22 mouse cellular contexts compared by ENCODE assay signal in the genomic region with DNA sequence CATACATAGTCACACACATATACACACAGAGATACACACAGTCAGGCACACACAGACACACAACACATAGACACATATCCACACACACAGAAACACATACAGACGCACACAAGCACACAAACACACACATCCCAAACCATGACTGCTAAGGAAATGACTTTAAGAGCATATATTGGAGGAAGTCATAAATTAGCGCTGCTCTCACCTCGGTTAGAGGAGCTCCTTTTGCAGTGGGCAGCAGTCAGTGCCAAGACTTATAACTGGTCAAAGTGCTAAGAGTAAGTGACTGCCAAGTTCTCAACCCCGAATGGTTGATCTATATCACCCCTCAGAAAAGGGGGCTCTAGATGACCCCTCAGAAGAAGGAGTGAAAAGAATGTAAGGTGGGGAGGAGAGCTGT. TPM values are rescaled to one million over a fixed set of nuclear protein-coding genes. Genes with fewer than 3 reads are reported as not detected.
DNase-seq lines count a peak whose midpoint lies in the region; ATAC-seq and TF ChIP-seq lines count a peak whose summit lies in the region.
"Had no signal": no experiment of that assay in that cellular context is flagged by ENCODE, and none has a peak within 500 bp of the region (broad histone marks: within the 10 kb centered on the region; RNA-seq: fewer than 3 reads in every experiment).

No protein-coding gene starts in this region.

- H3K27ac ChIP-seq in kidney, postnatal 0 days = no peak overlapping the region
- no peak overlapping the region for H3K27ac ChIP-seq in kidney, embryonic 15.5 days
- H3K27ac ChIP-seq in embryonic fibroblast, embryonic 13.5 days (ENCODE audit: insufficient read depth, low read length) = no peak overlapping the region
- no peak overlapping the region for H3K27ac ChIP-seq in forebrain, embryonic 14.5 days (ENCODE audit: low read depth, low read length)

- H3K36me3 ChIP-seq in kidney, postnatal 0 days (ENCODE audit: insufficient read depth, low read length) = no peaks in the 10 kb centered on the region
- no peaks in the 10 kb centered on the region for H3K36me3 ChIP-seq in kidney, embryonic 15.5 days
- no peaks in the 10 kb centered on the region for H3K36me3 ChIP-seq in forebrain, embryonic 14.5 days (ENCODE audit: control insufficient read depth, insufficient read depth, low read length)
- H3K36me3 ChIP-seq: G1E had no signal

- 27% methylated on average over 4 of the region's 4 CpGs for WGBS in kidney, postnatal 0 days
- WGBS in kidney, embryonic 15.5 days = 33% methylated on average over 4 of the region's 4 CpGs
- WGBS in forebrain, embryonic 14.5 days = 85% methylated on average over 4 of the region's 4 CpGs

- H3K9ac ChIP-seq in kidney, postnatal 0 days (ENCODE audit: low read depth, low read length) = no peak overlapping the region
- H3K9ac ChIP-seq in kidney, embryonic 15.5 days = no peak overlapping the region
- no peak overlapping the region for H3K9ac ChIP-seq in forebrain, embryonic 14.5 days (ENCODE audit: low read length)

- no peak overlapping the region for H3K4me3 ChIP-seq in kidney, postnatal 0 days (replicated peaks; ENCODE audit: low read depth, low read length)
- H3K4me3 ChIP-seq in kidney, embryonic 15.5 days (replicated peaks) = no peak overlapping the region
- H3K4me3 ChIP-seq in embryonic fibroblast, embryonic 13.5 days (ENCODE audit: insufficient read depth, low read length) = no peak overlapping the region
- no peak overlapping the region for H3K4me3 ChIP-seq in forebrain, embryonic 14.5 days (ENCODE audit: low read depth, low read length)

- no peaks in the 10 kb centered on the region for H3K4me1 ChIP-seq in kidney, postnatal 0 days (replicated peaks; ENCODE audit: insufficient read depth, low read length)
- H3K4me1 ChIP-seq in kidney, embryonic 15.5 days = no peaks in the 10 kb centered on the region
- peaks cover 6% of the 10 kb centered on the region; the same call in 1 of the 2 replicates for H3K4me1 ChIP-seq in embryonic fibroblast, embryonic 13.5 days (ENCODE audit: control insufficient read depth, insufficient read depth, low read length)
- no peaks in the 10 kb centered on the region for H3K4me1 ChIP-seq in forebrain, embryonic 14.5 days (ENCODE audit: control insufficient read depth, insufficient read depth, low read length)

- no peak for ATAC-seq in kidney, postnatal 0 days (replicated peaks; ENCODE audit: low FRiP score, low read depth)
- no peak for ATAC-seq in kidney, embryonic 15.5 days (replicated peaks; ENCODE audit: low FRiP score)
- peak; percentile 59 to 70; a peak in 3 of 4 replicates for ATAC-seq in hematopoietic stem cell, adult 5-6 weeks (replicated peaks in 1 of 2; ENCODE audit: insufficient read depth in 1 of 2, low FRiP score in 2 of 2, low TSS enrichment in 1 of 2, low read depth in 1 of 2, poor library complexity in 2 of 2, severe bottlenecking in 2 of 2)
- ATAC-seq in forebrain, embryonic 14.5 days = no peak
- ATAC-seq: activated CD4-positive, CD25-positive, alpha-beta regulatory T cell, adult 4 months; CD4-positive, CD25-positive, alpha-beta regulatory T cell, adult 4 months; Patski had no signal

- TF ChIP-seq CTCF in kidney, postnatal 0 days (IDR thresholded peaks at IDR 0.05; ENCODE audit: low read depth) = no peak
- TF ChIP-seq CTCF in embryonic fibroblast, embryonic 13.5 days (IDR thresholded peaks at IDR 0.05; ENCODE audit: borderline replicate concordance, insufficient read depth, low read length) = no peak

- no peaks in the 10 kb centered on the region for H3K9me3 ChIP-seq in kidney, postnatal 0 days (replicated peaks; ENCODE audit: low read length)
- H3K9me3 ChIP-seq in kidney, embryonic 15.5 days (replicated peaks) = no peaks in the 10 kb centered on the region
- no peaks in the 10 kb centered on the region for H3K9me3 ChIP-seq in forebrain, embryonic 14.5 days (replicated peaks; ENCODE audit: control insufficient read depth, low read length)
- H3K9me3 ChIP-seq: G1E had no signal

- no peaks in the 10 kb centered on the region for H3K27me3 ChIP-seq in kidney, postnatal 0 days (ENCODE audit: insufficient read depth, low read length)
- H3K27me3 ChIP-seq in kidney, embryonic 15.5 days = no peaks in the 10 kb centered on the region
- no peaks in the 10 kb centered on the region for H3K27me3 ChIP-seq in forebrain, embryonic 14.5 days (replicated peaks; ENCODE audit: control insufficient read depth, insufficient read depth, low read length)
- H3K27me3 ChIP-seq: CH12.LX, Patski had no signal

- TF ChIP-seq POLR2A in embryonic fibroblast, embryonic 13.5 days (IDR thresholded peaks at IDR 0.05; ENCODE audit: low read depth, low read length) = 0 out of 2 replicates have a peak, but pooled peaks have one; percentile 17

- no peak overlapping the region for H3K4me2 ChIP-seq in kidney, postnatal 0 days (ENCODE audit: low read length)
- no peak overlapping the region for H3K4me2 ChIP-seq in kidney, embryonic 15.5 days
- H3K4me2 ChIP-seq in forebrain, embryonic 14.5 days (ENCODE audit: low read length) = no peak overlapping the region

- DNase-seq in kidney, postnatal 0 days (ENCODE audit: low spot score) = peak; percentile 19
- DNase-seq in urinary bladder, postnatal 4 days (ENCODE audit: low spot score in 2 of 2) = no peak
- DNase-seq in forebrain, embryonic 14.5 days (ENCODE audit: low spot score) = no peak
- DNase-seq: adrenal gland, adult 2 months; adrenal gland, adult 8-10 months; adrenal gland, postnatal 10 days; adrenal gland, postnatal 14 days; adrenal gland, postnatal 25 days; adrenal gland, postnatal 36 days; B cell, adult 2 months; cerebellum, adult 11 months; cerebellum, adult 11-12 months; cerebellum, adult 18-20 months had no signal

RNA-seq across cellular contexts. Expression of a gene that starts 42.4 kb away (rescaled TPM):
- 0.77 and 0.95 TPM in 2 replicates for polyA plus RNA-seq in kidney, postnatal 0 days (2015; fragmentation: Nextera tagmentation; extraction: Ambion mirVana)
- polyA plus RNA-seq in kidney, embryonic 15.5 days (2015; fragmentation: Nextera tagmentation; extraction: Ambion mirVana) = 0.58 and 0.64 TPM in 2 replicates
- 0.46 and 0.47 TPM in 2 replicates for polyA plus RNA-seq in embryonic fibroblast, embryonic 13.5 days (2011; ENCODE audit: insufficient read length, low read depth, missing spikeins)
- total RNA-seq in hematopoietic stem cell, adult 5-6 weeks (2017) = not detected in 2 replicates
- polyA plus RNA-seq in forebrain, embryonic 14.5 days (2014; fragmentation: Nextera tagmentation; extraction: Ambion mirVana) = 1.9 and 2.6 TPM in 2 replicates
- total RNA-seq: CH12.LX, MEL had no signal
- polyA plus RNA-seq: G1E had no signal

RNA-seq across cellular contexts. Expression of a gene that starts 47.2 kb away (rescaled TPM):
- 418 and 467 TPM in 2 replicates for polyA plus RNA-seq in kidney, postnatal 0 days (2015; fragmentation: Nextera tagmentation; extraction: Ambion mirVana)
- 614 and 635 TPM in 2 replicates for polyA plus RNA-seq in kidney, embryonic 15.5 days (2015; fragmentation: Nextera tagmentation; extraction: Ambion mirVana)
- 372 and 380 TPM in 2 replicates for polyA plus RNA-seq in embryonic fibroblast, embryonic 13.5 days (2011; ENCODE audit: insufficient read length, low read depth, missing spikeins)
- 215 and 321 TPM in 2 replicates for total RNA-seq in hematopoietic stem cell, adult 5-6 weeks (2017)
- 357 and 368 TPM in 2 replicates for polyA plus RNA-seq in forebrain, embryonic 14.5 days (2014; fragmentation: Nextera tagmentation; extraction: Ambion mirVana)

Comparison
In these comparisons a context has a peak if more than half of its experiments do, and no peak if none do; other contexts are left out.
1. ATAC-seq: peak in hematopoietic stem cell, adult 5-6 weeks (2 of 2); none in kidney, postnatal 0 days (single experiment), kidney, embryonic 15.5 days (single experiment) and forebrain, embryonic 14.5 days (single experiment).